Mouse (Mus musculus): ENCODE measurements around the gene Dpp6.

The Dpp6 gene

GRCm38 (mm10) chr5:27348181-27349095 is 531.4 kb downstream of the Dpp6 start:
- DNase-seq (ENCODE audit: extremely low read depth, insufficient read length, low spot score) = no peak

DNA sequence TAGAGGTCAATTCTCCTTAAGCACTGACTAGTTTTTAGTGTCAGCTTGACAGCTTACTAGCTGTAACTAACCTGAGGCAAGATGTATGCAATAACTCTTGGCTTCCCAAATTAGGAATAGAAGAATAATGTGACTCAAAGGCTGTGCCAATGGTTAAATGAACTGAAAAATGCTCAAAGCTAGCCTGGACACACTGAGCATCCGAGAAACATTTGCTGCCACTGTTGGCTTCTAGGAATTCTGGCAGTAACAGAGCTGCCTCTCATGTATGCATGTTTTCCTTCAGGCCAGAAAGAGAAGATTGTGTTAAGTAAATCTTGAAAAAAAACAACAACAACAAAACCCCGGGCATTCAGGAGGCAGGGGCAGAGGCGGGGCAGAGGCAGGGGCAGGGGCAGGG is 540.6 kb downstream of the Dpp6 start:
- DNase-seq (ENCODE audit: extremely low read depth, insufficient read length, low spot score) = no peak

GRCm38 (mm10) chr5:27365946-27366345 is 548.9 kb downstream of the Dpp6 start:
- DNase-seq (ENCODE audit: extremely low read depth, insufficient read length, low spot score) = no peak

DNA sequence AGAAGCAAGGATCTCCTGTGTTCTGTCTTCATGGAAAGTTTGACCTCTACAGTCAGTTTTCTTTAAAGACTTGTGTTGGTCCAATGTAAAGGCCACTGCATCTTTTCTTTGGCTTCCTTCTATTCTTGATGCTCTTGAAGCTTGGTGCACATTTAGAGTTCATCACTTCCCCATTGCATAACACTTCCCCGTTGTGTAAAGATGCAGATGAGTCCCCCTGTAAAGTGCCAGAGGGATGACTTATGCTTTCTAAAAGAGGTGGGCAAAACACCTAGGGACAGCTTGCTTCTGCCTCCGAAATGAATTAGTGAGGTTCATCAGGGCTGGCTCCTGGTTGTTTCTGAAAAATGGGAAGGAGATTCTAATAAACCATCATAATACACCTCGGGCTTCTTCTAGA is 553.8 kb downstream of the Dpp6 start:
- no peak for DNase-seq (ENCODE audit: extremely low read depth, insufficient read length, low spot score)

DNA sequence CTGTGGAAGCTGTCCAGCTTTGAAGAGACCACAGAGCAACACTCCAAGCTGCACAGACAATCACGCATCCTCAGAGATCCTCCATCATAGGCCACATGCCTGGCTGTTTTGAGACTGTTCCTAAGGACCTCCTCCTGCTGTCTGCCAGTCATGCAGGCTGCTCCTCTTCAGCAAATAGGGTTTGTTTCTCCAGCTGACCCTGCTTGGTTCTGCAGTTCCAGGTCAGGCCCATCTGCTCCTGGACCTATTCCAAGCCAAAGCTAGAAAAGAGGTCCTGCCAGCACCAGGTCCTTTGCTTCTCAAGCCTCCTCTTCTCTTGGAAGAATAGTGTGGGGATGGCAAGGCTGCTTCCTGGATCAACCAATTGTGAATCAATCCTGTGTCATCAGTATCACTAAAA is 556.9 kb downstream of the Dpp6 start:
- no peak for DNase-seq (ENCODE audit: extremely low read depth, insufficient read length, low spot score)

- no peak for DNase-seq (ENCODE audit: extremely low read depth, insufficient read length, low spot score)
Observed at GRCm38 (mm10) chr5:27375841-27376240, 558.8 kb downstream of the Dpp6 start.

- DNase-seq (ENCODE audit: extremely low read depth, insufficient read length, low spot score) = no peak
Observed at GRCm38 (mm10) chr5:27380656-27381385, 563.8 kb downstream of the Dpp6 start.

DNA sequence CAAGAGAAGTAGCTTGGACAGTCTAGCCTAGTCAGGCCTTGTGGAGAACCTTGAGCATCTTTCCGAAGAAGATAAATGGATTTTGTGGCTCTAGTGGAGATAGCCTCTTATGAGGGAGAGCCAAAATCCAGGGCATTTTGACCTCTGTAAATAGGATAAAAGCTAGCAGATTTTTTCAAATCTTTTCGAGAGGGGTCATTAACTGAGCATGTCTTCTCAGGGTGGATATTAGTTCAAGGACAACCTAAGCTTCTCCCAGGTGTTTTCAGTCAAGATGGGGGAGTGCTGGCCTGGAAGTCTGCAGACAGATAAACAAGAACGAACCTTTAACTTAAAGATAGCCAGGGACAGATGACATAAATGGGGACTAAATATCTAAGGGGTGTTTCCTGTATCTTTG is 581.4 kb downstream of the Dpp6 start:
- no peak for DNase-seq (ENCODE audit: extremely low read depth, insufficient read length, low spot score)

DNA sequence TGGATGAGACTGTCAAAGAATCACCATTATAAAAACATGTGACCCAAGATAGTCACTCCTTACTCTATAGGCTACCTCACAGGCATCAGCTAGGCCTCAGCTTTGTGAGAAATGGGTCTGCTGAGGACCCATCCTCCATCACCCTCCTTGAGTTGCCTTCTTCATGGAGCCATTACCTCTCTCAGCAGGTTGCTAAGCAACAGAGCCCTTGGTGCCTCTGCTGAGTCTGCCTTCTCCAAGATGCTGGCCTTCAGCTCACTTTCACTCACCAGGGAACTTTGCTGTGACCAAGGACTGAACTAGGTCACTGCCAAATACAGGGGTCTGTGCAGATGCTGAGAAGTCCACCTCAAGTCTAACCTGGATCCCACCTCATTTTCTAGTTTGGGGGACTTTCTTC is 582.1 kb downstream of the Dpp6 start:
- DNase-seq (ENCODE audit: extremely low read depth, insufficient read length, low spot score) = no peak

DNA sequence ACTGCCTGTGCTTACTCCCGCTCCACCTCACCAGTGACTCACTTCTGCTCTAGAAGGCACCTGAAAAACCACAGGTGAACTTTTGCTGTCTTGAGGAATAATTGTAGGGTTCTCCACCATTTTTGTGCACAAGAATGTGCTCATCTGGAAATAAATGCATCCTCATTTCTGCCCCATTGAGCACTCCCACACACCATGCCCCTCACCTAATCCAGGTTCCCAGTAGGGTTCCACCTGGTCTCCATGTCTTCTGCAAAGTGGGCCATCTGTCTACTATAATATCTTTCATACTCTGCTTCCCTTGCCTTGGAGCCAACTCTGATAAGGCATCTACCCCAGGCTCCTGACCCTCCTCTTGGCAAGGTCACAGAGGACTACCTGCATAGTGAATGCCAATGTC is 585.6 kb downstream of the Dpp6 start:
- no peak for DNase-seq (ENCODE audit: extremely low read depth, insufficient read length, low spot score)

- no peak for DNase-seq (ENCODE audit: extremely low read depth, insufficient read length, low spot score)
Observed at GRCm38 (mm10) chr5:27408854-27409253, 591.9 kb downstream of the Dpp6 start.

DNA sequence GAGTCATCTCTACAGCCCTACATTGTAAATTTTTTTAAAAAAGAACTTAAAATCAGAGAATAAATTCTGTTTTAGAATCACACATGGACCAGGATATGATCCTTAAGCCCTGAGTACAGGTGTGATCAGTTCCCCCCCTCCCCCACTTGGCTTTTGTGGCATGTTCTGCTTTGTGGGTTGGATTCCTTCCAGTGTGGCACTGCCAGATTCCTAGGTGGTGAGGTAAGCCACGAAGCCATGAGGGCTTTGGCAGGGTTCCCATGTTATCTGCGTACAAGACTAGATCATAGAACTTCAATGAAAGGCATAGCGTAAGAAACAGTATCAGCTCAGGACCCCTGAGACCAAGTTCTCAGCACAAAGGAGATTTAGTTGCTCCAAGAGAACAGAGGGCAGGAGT is 596.0 kb downstream of the Dpp6 start:
- peak; percentile 54 for DNase-seq (ENCODE audit: extremely low read depth, insufficient read length, low spot score)

DNA sequence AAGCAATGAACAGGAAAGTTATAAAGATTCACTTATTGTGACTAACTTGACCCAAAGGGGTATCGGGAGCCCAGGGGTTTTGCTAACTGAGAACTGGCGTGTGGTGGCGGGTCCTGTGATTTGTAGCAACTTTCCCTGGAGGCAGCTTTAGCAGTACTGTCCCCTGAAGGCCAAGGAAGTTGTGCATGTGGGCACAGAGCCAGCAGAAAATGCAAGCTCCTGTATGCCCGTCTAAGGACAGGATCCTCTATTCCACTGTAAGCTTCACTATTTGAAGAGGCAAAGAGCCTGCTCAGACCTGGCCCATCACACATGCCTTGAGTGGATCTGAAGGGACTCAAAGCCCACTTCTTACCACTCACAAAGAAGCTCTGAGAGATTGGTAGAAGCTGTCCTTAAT is 598.5 kb downstream of the Dpp6 start:
- no peak for DNase-seq (ENCODE audit: extremely low read depth, insufficient read length, low spot score)

DNA sequence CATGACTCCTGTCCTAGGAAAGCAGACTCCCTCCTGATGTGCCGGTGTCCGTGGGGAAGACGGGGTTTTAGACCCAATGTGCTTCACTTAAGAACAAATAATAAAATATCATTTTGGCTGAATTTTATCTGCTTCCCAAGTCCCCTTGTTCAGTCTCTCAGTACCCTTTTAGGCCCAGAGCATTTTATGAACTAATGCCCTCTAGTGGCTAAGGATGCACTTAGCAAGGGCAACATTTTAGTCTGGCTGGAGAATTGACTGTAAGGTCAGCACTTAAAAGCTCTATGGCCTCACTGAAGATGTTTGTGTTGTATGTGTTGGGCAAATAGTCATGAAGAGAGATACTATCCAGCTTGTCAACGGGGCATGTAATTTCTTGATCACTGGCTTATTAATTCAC is 599.6 kb downstream of the Dpp6 start:
- no peak for DNase-seq (ENCODE audit: extremely low read depth, insufficient read length, low spot score)

DNA sequence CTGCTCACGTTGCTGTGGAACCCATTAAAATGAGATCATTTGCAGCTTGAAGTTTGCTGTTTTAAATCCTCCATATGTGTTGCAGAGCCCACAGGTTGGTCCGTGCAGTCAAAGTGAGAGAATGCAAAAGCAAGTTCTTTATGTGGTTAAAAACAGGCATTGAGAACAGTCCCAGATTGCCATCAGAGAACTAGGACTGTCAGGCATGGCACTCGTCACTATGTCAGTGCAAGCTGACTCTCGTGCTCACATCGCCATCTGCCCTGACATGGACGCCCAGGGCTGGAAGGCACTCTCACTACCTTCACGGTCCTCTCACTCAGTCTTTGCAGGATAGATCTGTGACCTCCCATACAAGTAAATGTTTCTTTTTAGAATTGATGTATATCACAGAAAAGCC is 600.4 kb downstream of the Dpp6 start:
- DNase-seq (ENCODE audit: extremely low read depth, insufficient read length, low spot score) = no peak

GRCm38 (mm10) chr5:27418856-27419255 is 601.9 kb downstream of the Dpp6 start:
- no peak for DNase-seq (ENCODE audit: extremely low read depth, insufficient read length, low spot score)

- DNase-seq (ENCODE audit: extremely low read depth, insufficient read length, low spot score) = no peak
Observed at GRCm38 (mm10) chr5:27421090-27421635, 604.2 kb downstream of the Dpp6 start.

- no peak for DNase-seq (ENCODE audit: extremely low read depth, insufficient read length, low spot score)
Observed at GRCm38 (mm10) chr5:27423766-27424165, 606.8 kb downstream of the Dpp6 start.

DNA sequence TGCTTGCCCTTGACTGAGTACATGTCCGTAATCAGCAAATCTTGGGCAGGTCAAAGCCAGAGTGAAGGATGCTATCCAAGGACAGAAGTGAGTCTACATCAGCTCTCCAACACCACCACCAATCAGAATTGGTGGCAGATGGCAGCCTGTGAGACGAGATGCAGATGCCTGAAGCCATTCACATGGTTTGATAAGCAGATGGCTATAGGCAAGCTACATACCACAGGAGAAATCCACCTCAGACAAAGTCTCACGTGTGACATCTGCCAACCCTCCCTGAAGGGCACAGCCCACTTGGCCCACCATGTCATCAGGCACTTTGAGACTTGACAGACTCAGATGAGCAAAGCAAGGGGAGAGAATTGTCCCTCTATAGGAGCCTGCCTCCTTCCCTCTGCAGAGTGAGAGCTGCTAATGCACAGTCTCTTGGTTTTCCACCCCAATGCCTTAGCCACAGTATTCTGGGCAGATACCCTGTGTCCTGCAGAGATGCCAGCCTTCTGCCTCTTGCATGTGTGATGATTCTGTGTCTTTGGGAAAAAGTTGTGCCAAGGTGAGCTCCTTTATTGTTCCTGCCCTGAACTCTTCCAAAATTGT is 607.6 kb downstream of the Dpp6 start:
- no peak for DNase-seq (ENCODE audit: extremely low read depth, insufficient read length, low spot score)

GRCm38 (mm10) chr5:27426200-27426599 is 609.2 kb downstream of the Dpp6 start:
- no peak for DNase-seq (ENCODE audit: extremely low read depth, insufficient read length, low spot score)

- peak; percentile 59 for DNase-seq (ENCODE audit: extremely low read depth, insufficient read length, low spot score)
Observed at GRCm38 (mm10) chr5:27433584-27433983, 616.6 kb downstream of the Dpp6 start.

Data from 3134 (cell line).